Mouse (Mus musculus) heart, embryonic 12.5 days (tissue): ENCODE measurements around the gene Fndc4. TPM values are rescaled to one million over a fixed set of nuclear protein-coding genes. Genes with fewer than 3 reads are reported as not detected.
A peak's percentile ranks its signal among the peaks of the same experiment; 100 is the strongest.

Experiments used
- ATAC-seq: fragments of 200-750 bp; cut with Nextera tagmentation; 2 replicates; pipeline ENCODE4 v1.8.0; 2017; ENCODE audit warnings: moderate TSS enrichment, moderate library complexity; ENCODE audit not compliant: insufficient number of reproducible peaks, low FRiP score
- H3K27ac ChIP-seq: fragments of 300-500 bp; sonication (generic); 2 replicates; pipeline ENCODE4 v1.5.1; 2016; ENCODE audit warnings: mild to moderate bottlenecking, moderate library complexity; ENCODE audit not compliant: poor library complexity, severe bottlenecking
- H3K27me3 ChIP-seq: fragments of 300-500 bp; sonication (generic); replicated peaks from 2 replicates; pipeline ENCODE4 v1.6.1; 2016; ENCODE audit warnings: mild to moderate bottlenecking, moderate library complexity
- H3K36me3 ChIP-seq: fragments of 300-500 bp; sonication (generic); 2 replicates; pipeline ENCODE4 v1.6.1; 2016; ENCODE audit warnings: mild to moderate bottlenecking, moderate library complexity
- H3K4me1 ChIP-seq: fragments of 300-500 bp; sonication (generic); replicated peaks from 2 replicates; pipeline ENCODE4 v1.6.1; 2016; ENCODE audit warnings: mild to moderate bottlenecking
- H3K4me2 ChIP-seq: fragments of 300-500 bp; sonication (generic); 2 replicates; pipeline ENCODE4 v1.6.1; 2016; ENCODE audit warnings: mild to moderate bottlenecking, moderate library complexity
- H3K4me3 ChIP-seq: fragments of 300-500 bp; sonication (generic); 2 replicates; pipeline ENCODE4 v1.5.1; 2016; ENCODE audit warnings: mild to moderate bottlenecking
- H3K9ac ChIP-seq: fragments of 300-500 bp; sonication (generic); 2 replicates; pipeline ENCODE4 v1.6.1; 2016; ENCODE audit warnings: mild to moderate bottlenecking, moderate library complexity
- H3K9me3 ChIP-seq: fragments of 300-500 bp; sonication (generic); replicated peaks from 2 replicates; pipeline ENCODE4 v1.6.1; 2016; ENCODE audit warnings: mild to moderate bottlenecking, moderate library complexity
- WGBS: fragments of 180-500 bp; shearing (Covaris S2); methylation state at CpG from one replicate; pipeline ENCODE4 v1.1.7; 2016; 5-methylcytosine and 5-hydroxymethylcytosine counted together
- polyA plus RNA-seq: library from polyadenylated mRNA; unstranded; fragments of >200 nt; fragmentation: Nextera tagmentation; extraction: Ambion mirVana; gene quantifications from 2 replicates; pipeline ENCODE4 v1.2.1, GENCODE M21; 2016

Gene Fndc4
- polyA plus RNA-seq, 1 experiment from 2014 or later = 32.3 TPM

DNA sequence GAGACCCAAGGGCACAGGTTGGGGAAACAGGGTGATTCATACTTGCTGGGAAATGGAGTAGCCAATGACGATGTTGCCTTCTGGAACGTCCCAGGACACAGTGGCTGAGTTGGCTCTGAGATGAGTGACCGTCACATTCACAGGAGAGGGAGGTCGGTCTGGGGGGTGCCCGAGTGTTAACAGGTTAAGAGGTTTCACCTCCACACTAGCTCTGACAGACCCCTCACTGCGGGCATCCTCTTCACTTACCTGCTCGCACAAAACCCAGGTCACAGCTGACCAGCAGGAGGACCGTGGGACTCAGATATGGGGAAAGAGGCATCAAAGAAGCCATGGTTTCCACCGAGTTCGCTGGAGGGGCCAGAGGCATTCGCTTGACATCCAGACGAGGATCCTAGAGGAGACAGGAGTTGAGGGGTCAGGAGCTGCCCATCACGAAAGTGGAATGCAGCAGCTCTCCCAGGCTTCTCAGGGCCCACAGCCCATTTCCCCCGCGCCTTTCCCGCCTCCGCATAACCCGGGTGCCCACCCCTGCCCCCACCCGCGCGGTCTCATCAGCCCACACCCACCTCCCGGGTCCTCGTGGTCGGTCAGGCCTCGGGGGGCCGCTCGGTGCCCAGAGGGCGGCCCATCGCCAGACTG is 795 bp downstream of the Fndc4 start:
- 4% methylated on average over 29 of the region's 29 CpGs for WGBS
- H3K27ac ChIP-seq = peak overlapping the region; percentile 49

DNA sequence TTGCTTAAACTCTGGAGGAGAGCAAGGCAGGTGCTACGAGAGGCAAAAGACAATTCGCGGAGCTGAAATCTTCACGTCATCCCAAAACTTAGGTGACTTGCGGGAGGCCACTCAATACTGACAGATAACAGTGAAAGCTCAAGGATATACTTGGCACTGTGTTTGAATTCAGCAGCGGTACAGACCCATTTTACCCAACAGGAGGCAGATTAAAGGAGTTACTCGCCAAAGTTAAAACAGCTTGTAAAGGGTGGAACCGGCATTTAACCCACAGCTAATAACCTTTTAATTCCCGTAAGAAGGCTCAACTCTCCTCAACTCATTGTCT is 4.6 kb downstream of the Fndc4 start:
- Histone ChIP-seq H3K36me3 (peaks cover 15% of the 10 kb centered on the region), H3K4me1 (peaks cover 27% of the 10 kb centered on the region), H3K4me3 (peak overlapping the region; percentile 63), H3K9ac (peak overlapping the region; percentile 66), H3K27ac (peak overlapping the region; percentile 67), H3K4me2 (peak overlapping the region; percentile 87), H3K27me3 (no peaks in the 10 kb centered on the region), H3K9me3 (no peaks in the 10 kb centered on the region)
- ATAC-seq = no peak; the same call in none of the 2 replicates
- WGBS = 5% methylated on average over 9 of the region's 9 CpGs

More for the DNA sequence above, 795 bp downstream of the Fndc4 start:
- Histone ChIP-seq H3K4me3 (peak overlapping the region; percentile 86), H3K4me1 (peaks cover 20% of the 10 kb centered on the region), H3K9ac (peak overlapping the region; percentile 96), H3K9me3 (no peaks in the 10 kb centered on the region), H3K36me3 (peaks cover 8% of the 10 kb centered on the region), H3K27me3 (no peaks in the 10 kb centered on the region), H3K4me2 (peak overlapping the region; percentile 99)
- peak; percentile 22; the same call in 1 of the 2 replicates for ATAC-seq

DNA sequence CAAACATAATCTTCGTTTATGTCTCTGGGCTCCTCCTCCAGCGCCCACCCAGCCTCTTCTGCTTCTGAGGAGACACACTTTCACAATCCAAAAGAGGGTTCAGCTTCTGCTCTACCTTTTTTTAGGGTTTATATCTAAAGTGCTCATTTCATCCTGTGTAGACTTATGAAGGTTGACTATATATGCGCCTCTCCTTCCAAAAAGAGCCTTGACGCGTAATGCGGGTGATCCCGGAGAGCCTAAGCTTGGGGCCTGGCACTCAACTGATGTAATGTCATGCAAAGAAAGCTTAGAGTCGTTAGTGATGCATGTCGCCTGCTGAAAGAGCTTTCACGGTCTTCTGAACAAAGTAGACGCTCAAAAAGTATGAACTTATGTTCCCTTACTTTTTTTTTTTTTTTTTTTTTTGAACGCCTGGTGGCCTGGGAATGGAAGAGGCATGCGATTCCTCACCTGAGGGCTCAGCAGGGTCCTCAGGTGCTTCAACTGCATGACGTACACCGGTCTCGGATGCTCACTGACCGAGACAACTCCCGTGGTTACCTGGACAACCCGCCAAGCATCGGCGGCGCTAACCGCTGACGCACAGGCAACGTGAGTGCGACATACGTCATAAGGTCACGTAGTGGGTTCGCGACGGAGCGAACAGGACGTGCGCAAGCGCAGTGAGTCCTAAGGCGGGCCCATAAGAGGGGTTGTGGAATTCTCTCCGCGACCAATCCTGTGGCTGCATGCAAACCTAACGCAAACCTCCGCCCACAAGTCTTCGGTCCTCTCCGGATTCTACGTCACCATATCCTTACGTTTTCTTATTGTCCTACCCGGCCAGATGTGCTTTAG is 5.1 kb downstream of the Fndc4 start, which contains the start of gene Ift172:
Gene Ift172 (minus strand): TSS at position 596 of the 840 bp plus-strand sequence.
- H3K4me3 ChIP-seq = peak within 1 kb of the TSS; percentile 63
- peaks cover 21% of the 10 kb centered on the region for H3K36me3 ChIP-seq
- ATAC-seq = peak; percentile 95
- 4% methylated on average over 45 of the region's 45 CpGs for WGBS
- H3K9me3 ChIP-seq = no peaks in the 10 kb centered on the region
- H3K27ac ChIP-seq = peak within 1 kb of the TSS; percentile 67
- peak within 1 kb of the TSS; percentile 87 for H3K4me2 ChIP-seq
- no peaks in the 10 kb centered on the region for H3K27me3 ChIP-seq
- H3K4me1 ChIP-seq = peaks cover 27% of the 10 kb centered on the region
- H3K9ac ChIP-seq = peak within 1 kb of the TSS; percentile 84

DNA sequence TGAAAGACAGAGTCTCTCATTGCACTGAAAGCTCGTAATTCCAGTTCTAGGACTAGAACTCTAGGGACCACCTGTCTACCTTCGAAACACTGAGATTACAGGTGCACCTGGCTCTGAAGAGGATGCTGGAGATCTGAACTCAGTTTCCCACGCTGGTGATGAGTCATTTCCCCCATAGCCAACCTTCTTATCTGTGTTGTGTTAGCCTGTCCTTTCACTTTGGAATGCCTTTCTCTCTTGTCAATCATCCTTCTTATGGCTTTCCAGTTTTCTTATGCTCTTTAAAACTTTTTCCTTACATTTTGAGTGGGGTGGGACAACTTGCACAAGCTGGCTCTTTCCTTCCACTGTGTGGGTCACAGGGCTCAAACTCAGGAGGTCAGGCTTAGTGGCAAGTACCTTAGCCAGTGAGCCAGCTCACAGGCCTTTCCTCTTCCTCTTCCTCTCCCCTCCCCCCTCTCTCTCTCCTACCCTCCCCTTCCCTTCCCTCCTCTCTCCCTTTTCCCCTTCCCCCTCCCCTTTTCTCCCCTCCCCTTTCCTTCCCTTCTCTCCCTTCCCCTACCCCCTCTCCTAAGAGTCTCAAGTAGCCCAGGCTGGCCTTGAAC is 6.2 kb downstream of the Fndc4 start:
- Histone ChIP-seq H3K9ac (0 out of 2 replicates have a peak overlapping the region, but pooled peaks have one; percentile 84), H3K9me3 (no peaks in the 10 kb centered on the region), H3K36me3 (peaks cover 30% of the 10 kb centered on the region), H3K27ac (no peak overlapping the region), H3K4me1 (peaks cover 20% of the 10 kb centered on the region), H3K27me3 (no peaks in the 10 kb centered on the region), H3K4me2 (peak overlapping the region; percentile 87), H3K4me3 (peak overlapping the region; percentile 63; the same call in 1 of the 2 replicates)
- WGBS = 55% methylated on average over 3 of the region's 3 CpGs
- ATAC-seq = no peak

DNA sequence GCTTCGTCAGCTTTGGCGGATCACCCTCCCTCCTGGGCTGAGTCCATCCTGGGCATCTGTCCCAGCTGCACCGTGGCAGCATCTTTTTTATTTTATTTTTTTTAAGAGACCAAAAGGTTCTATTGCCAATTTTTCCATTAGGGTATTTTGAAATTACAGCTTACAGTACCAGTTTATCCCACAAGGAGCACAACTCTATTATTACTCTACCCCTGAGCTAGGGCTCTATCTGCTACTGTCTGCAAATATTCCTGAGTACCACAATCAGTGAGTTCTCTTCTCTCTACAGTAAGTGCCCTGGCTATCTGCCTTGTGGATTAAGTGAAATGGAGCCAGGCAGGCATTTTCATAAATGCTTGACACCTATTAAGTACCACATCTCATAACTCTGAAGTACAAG is 7.2 kb downstream of the Fndc4 start:
- Histone ChIP-seq H3K9ac (no peak overlapping the region), H3K36me3 (peaks cover 40% of the 10 kb centered on the region), H3K4me2 (no peak overlapping the region), H3K4me3 (no peak overlapping the region), H3K4me1 (peaks cover 16% of the 10 kb centered on the region), H3K9me3 (no peaks in the 10 kb centered on the region), H3K27me3 (no peaks in the 10 kb centered on the region), H3K27ac (no peak overlapping the region)
- no peak for ATAC-seq
- WGBS = 79% methylated on average over 3 of the region's 3 CpGs

DNA sequence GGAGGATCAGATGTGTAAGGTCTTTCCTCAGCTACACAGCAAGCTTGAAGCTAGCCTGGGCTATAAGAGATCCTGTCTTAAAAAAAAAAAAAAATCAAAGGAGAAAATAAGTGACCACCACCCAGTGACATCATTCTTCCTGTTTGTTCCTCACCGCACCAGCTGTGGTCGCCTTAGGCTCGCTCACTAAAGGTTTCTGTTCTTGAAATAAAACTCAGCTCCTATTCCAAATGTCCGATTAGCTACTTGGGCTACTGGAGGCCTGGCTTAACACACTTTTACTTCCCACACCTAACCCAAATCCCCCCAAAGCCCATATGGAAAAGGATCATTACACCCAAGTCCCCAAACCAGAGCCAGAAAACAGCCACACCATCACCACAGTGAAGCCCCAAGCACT is 7.7 kb downstream of the Fndc4 start:
- WGBS = 61% methylated on average over 4 of the region's 4 CpGs
- ATAC-seq = no peak
- no peaks in the 10 kb centered on the region for H3K9me3 ChIP-seq
- no peak overlapping the region for H3K27ac ChIP-seq
- no peak overlapping the region for H3K4me3 ChIP-seq
- H3K36me3 ChIP-seq = peaks cover 43% of the 10 kb centered on the region
- no peaks in the 10 kb centered on the region for H3K27me3 ChIP-seq
- H3K4me1 ChIP-seq = peaks cover 16% of the 10 kb centered on the region
- H3K4me2 ChIP-seq = no peak overlapping the region
- no peak overlapping the region for H3K9ac ChIP-seq

DNA sequence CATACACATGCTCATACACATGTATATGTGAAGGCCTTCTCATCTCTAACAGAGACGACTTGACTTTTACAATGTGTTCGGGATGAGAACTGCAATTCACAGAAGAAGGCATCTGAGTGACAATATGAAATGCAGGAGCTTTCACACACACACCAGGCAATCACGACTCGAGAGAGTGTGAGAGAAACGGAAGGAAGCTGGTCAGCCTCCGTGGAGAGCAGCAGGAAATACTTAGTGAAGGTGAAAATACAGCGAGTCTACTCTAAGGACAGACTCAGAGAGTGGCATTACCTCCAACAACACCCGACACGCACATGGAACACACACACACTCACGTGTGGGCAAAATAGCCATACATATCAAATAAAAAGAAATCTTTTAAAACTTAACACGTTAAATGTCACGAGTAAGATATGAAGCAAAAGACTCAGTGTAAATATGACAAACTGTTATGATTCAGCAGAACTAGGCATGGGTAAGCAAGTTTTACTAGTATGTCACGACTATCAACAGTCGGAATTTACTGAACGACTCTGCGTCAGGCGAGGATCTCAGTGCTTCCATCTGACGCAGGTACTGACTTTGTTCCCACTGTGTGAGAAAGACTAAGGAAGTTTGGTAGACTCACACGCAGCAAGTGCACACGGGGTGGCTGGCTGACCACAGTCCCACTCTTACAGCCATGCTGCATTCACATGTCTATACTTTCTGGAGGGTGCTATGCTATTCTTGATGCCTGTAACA is 16.5 kb downstream of the Fndc4 start:
- Histone ChIP-seq H3K9ac (no peak overlapping the region), H3K27ac (no peak overlapping the region), H3K9me3 (no peaks in the 10 kb centered on the region), H3K4me2 (no peak overlapping the region), H3K4me3 (no peak overlapping the region), H3K4me1 (no peaks in the 10 kb centered on the region), H3K36me3 (peaks cover 84% of the 10 kb centered on the region), H3K27me3 (no peaks in the 10 kb centered on the region)
- 82% methylated on average over 20 of the region's 20 CpGs for WGBS
- no peak for ATAC-seq

DNA sequence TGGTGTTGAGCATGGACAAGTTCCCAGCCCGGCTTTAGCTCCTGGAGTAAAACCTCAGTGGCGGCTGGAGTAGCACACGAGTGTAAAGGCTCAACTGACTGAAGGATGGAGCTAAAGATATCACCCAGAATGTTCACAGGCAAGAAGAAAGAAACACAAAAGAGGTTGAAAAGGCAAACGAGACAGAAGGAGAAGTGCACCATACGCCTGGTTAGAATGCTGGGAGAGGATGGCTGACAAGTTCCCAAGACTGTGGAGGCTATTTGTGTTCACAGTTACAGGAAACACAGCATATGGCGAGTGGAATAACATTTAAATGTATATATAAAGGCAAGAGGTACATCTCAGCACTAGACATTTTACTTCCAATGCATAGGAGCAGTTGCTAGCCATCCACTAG is 22.9 kb downstream of the Fndc4 start:
- Histone ChIP-seq H3K27ac (no peak overlapping the region), H3K27me3 (no peaks in the 10 kb centered on the region), H3K36me3 (peaks cover 73% of the 10 kb centered on the region), H3K9ac (no peak overlapping the region), H3K4me3 (no peak overlapping the region), H3K9me3 (no peaks in the 10 kb centered on the region), H3K4me2 (no peak overlapping the region), H3K4me1 (no peaks in the 10 kb centered on the region)
- 77% methylated on average over 6 of the region's 6 CpGs for WGBS
- ATAC-seq = no peak

DNA sequence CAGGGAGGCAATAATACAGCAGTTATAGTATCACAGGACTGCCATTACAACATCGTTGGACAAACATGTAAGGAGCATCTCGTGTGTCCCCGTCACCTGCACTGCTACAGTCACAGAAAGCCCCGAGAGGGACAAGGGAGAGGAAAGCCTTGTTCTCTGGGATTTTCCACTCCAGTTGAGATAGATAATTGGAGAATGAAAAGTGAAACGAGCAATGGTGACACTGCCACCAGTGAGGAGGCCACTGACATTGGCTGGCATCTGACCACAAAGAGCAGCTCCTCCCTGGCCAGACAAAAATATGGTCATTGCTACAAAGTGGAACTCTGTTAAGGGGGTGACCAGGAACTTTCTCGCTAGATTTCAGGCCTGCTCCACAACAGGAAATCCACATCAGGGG is 28.2 kb downstream of the Fndc4 start:
- no peak overlapping the region for H3K9ac ChIP-seq
- H3K4me1 ChIP-seq = no peaks in the 10 kb centered on the region
- no peak overlapping the region for H3K27ac ChIP-seq
- no peaks in the 10 kb centered on the region for H3K9me3 ChIP-seq
- 80% methylated on average over 6 of the region's 6 CpGs for WGBS
- ATAC-seq = no peak
- no peak overlapping the region for H3K4me3 ChIP-seq
- H3K36me3 ChIP-seq = peaks cover 92% of the 10 kb centered on the region
- no peaks in the 10 kb centered on the region for H3K27me3 ChIP-seq
- H3K4me2 ChIP-seq = no peak overlapping the region

DNA sequence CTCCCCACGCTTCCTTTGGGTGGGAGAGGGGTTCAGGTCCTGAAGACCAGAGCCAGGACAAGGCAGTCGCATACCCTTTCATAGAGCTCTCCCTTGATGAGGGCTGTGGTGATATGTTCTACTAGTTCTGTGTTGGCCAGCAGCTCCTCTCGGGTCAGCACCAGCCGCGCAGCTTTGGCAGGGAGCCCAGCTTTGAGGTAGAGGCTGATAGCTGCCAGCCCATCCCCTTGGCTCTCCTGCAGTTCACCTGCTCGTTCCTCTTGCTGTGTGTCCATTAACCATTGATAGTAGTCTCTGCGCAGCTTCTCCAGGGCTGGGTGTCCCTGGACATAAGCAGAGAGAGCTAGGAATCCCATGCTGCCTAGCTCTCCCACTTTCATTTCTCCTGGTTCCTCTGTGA is 29.8 kb downstream of the Fndc4 start:
- H3K4me3 ChIP-seq = no peak overlapping the region
- H3K9me3 ChIP-seq = no peaks in the 10 kb centered on the region
- H3K4me2 ChIP-seq = no peak overlapping the region
- ATAC-seq = no peak
- WGBS = 78% methylated on average over 7 of the region's 7 CpGs
- H3K4me1 ChIP-seq = no peaks in the 10 kb centered on the region
- H3K27me3 ChIP-seq = no peaks in the 10 kb centered on the region
- no peak overlapping the region for H3K27ac ChIP-seq
- no peak overlapping the region for H3K9ac ChIP-seq
- H3K36me3 ChIP-seq = peaks cover 92% of the 10 kb centered on the region

DNA sequence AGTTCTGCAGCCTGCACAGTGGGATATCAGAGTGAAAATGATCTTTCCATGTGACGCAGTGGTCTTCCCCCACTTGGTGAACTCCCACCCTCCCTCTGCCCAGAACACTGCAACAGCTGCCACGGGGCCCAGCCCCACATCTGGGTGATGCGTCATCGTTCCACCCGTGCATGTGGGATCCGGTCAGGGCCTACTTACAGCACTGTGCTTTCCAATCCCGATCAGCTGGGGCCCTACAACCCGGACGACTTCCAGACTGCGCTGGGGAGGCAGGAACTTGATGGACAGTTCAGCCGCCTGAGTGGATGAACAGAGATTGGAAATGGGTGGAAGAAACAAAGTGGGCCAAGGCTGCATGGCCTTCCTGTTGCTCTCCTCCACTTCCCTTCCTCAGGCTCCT is 38.3 kb downstream of the Fndc4 start:
- WGBS = 84% methylated on average over 11 of the region's 11 CpGs
- Histone ChIP-seq H3K9me3 (no peaks in the 10 kb centered on the region), H3K4me2 (no peak overlapping the region), H3K4me3 (no peak overlapping the region), H3K27ac (no peak overlapping the region), H3K36me3 (peaks cover 86% of the 10 kb centered on the region), H3K27me3 (no peaks in the 10 kb centered on the region), H3K9ac (no peak overlapping the region), H3K4me1 (peaks cover 20% of the 10 kb centered on the region)
- no peak for ATAC-seq
